Mouse (Mus musculus): ENCODE measurements around the gene Efnb2. TPM values are rescaled to one million over a fixed set of nuclear protein-coding genes. Genes with fewer than 3 reads are reported as not detected.

Efnb2 gene
- polyA plus RNA-seq, 1 experiment from 2014 or later: 21.9 TPM

- Histone ChIP-seq H3K4me2 (replicated peaks) (no peak overlapping the region), H3K27ac (no peak overlapping the region), H3K36me3 (replicated peaks; ENCODE audit: control insufficient read depth, insufficient read depth) (no peaks in the 10 kb centered on the region), H3K9ac (no peak overlapping the region), H3K9me3 (ENCODE audit: control insufficient read depth, low read length) (no peaks in the 10 kb centered on the region), H3K4me3 (replicated peaks; ENCODE audit: low read length) (no peak overlapping the region), H3K4me1 (replicated peaks; ENCODE audit: control insufficient read depth, insufficient read depth, low read length) (no peaks in the 10 kb centered on the region), H3K27me3 (ENCODE audit: control insufficient read depth, insufficient read depth, low read length) (no peaks in the 10 kb centered on the region)
- no peak for ATAC-seq (ENCODE audit: low FRiP score)
- no peak for DNase-seq (ENCODE audit: low spot score)
- 83% methylated on average over 4 of the region's 4 CpGs for WGBS
Observed at GRCm38 (mm10) chr8:8605621-8606020, 55.4 kb downstream of the Efnb2 start.

GRCm38 (mm10) chr8:8603875-8604274 lies 57.2 kb downstream of the Efnb2 start:
- no peak overlapping the region for H3K4me3 ChIP-seq (replicated peaks; ENCODE audit: low read length)
- H3K4me1 ChIP-seq (replicated peaks; ENCODE audit: control insufficient read depth, insufficient read depth, low read length): no peaks in the 10 kb centered on the region
- H3K36me3 ChIP-seq (replicated peaks; ENCODE audit: control insufficient read depth, insufficient read depth): no peaks in the 10 kb centered on the region
- 86% methylated on average over 6 of the region's 6 CpGs for WGBS
- no peak overlapping the region for H3K27ac ChIP-seq
- H3K4me2 ChIP-seq (replicated peaks): no peak overlapping the region
- H3K9me3 ChIP-seq (ENCODE audit: control insufficient read depth, low read length): no peaks in the 10 kb centered on the region
- ATAC-seq (ENCODE audit: low FRiP score): no peak
- no peaks in the 10 kb centered on the region for H3K27me3 ChIP-seq (ENCODE audit: control insufficient read depth, insufficient read depth, low read length)
- H3K9ac ChIP-seq: no peak overlapping the region
- DNase-seq (ENCODE audit: low spot score): no peak

GRCm38 (mm10) chr8:8602616-8603461 lies 58.2 kb downstream of the Efnb2 start:
- H3K4me3 ChIP-seq (replicated peaks; ENCODE audit: low read length): no peak overlapping the region
- H3K4me2 ChIP-seq (replicated peaks): no peak overlapping the region
- no peaks in the 10 kb centered on the region for H3K27me3 ChIP-seq (ENCODE audit: control insufficient read depth, insufficient read depth, low read length)
- no peaks in the 10 kb centered on the region for H3K4me1 ChIP-seq (replicated peaks; ENCODE audit: control insufficient read depth, insufficient read depth, low read length)
- 76% methylated on average over 7 of the region's 7 CpGs for WGBS
- DNase-seq (ENCODE audit: low spot score) (no peak), ATAC-seq (ENCODE audit: low FRiP score) (no peak)
- H3K9ac ChIP-seq: no peak overlapping the region
- H3K27ac ChIP-seq: no peak overlapping the region
- no peaks in the 10 kb centered on the region for H3K36me3 ChIP-seq (replicated peaks; ENCODE audit: control insufficient read depth, insufficient read depth)
- no peaks in the 10 kb centered on the region for H3K9me3 ChIP-seq (ENCODE audit: control insufficient read depth, low read length)

- no peak overlapping the region for H3K27ac ChIP-seq
- 77% methylated on average over 7 of the region's 7 CpGs for WGBS
- no peak overlapping the region for H3K4me3 ChIP-seq (replicated peaks; ENCODE audit: low read length)
- no peaks in the 10 kb centered on the region for H3K9me3 ChIP-seq (ENCODE audit: control insufficient read depth, low read length)
- no peak overlapping the region for H3K9ac ChIP-seq
- no peak for DNase-seq (ENCODE audit: low spot score)
- H3K27me3 ChIP-seq (ENCODE audit: control insufficient read depth, insufficient read depth, low read length): no peaks in the 10 kb centered on the region; the same call in none of the 2 replicates
- ATAC-seq (ENCODE audit: low FRiP score): no peak
- H3K4me1 ChIP-seq (replicated peaks; ENCODE audit: control insufficient read depth, insufficient read depth, low read length): no peaks in the 10 kb centered on the region
- no peaks in the 10 kb centered on the region for H3K36me3 ChIP-seq (replicated peaks; ENCODE audit: control insufficient read depth, insufficient read depth)
- H3K4me2 ChIP-seq (replicated peaks): no peak overlapping the region
Observed at GRCm38 (mm10) chr8:8599931-8600330, 61.1 kb downstream of the Efnb2 start.

- no peak overlapping the region for H3K4me3 ChIP-seq (replicated peaks; ENCODE audit: low read length)
- ATAC-seq (ENCODE audit: low FRiP score) (no peak), DNase-seq (ENCODE audit: low spot score) (no peak)
- no peak overlapping the region for H3K9ac ChIP-seq
- H3K4me2 ChIP-seq (replicated peaks): no peak overlapping the region
- 10% methylated on average over 13 of the region's 13 CpGs for WGBS
- no peak overlapping the region for H3K27ac ChIP-seq
- no peaks in the 10 kb centered on the region; the same call in none of the 2 replicates for H3K27me3 ChIP-seq (ENCODE audit: control insufficient read depth, insufficient read depth, low read length)
- no peaks in the 10 kb centered on the region for H3K9me3 ChIP-seq (ENCODE audit: control insufficient read depth, low read length)
- no peaks in the 10 kb centered on the region for H3K36me3 ChIP-seq (replicated peaks; ENCODE audit: control insufficient read depth, insufficient read depth)
- H3K4me1 ChIP-seq (replicated peaks; ENCODE audit: control insufficient read depth, insufficient read depth, low read length): no peaks in the 10 kb centered on the region
Observed at GRCm38 (mm10) chr8:8597434-8597833, 63.6 kb downstream of the Efnb2 start.

- H3K9me3 ChIP-seq (ENCODE audit: control insufficient read depth, low read length): no peaks in the 10 kb centered on the region
- no peaks in the 10 kb centered on the region for H3K36me3 ChIP-seq (replicated peaks; ENCODE audit: control insufficient read depth, insufficient read depth)
- H3K4me3 ChIP-seq (replicated peaks; ENCODE audit: low read length): no peak overlapping the region
- no peaks in the 10 kb centered on the region; the same call in none of the 2 replicates for H3K27me3 ChIP-seq (ENCODE audit: control insufficient read depth, insufficient read depth, low read length)
- WGBS: 42% methylated on average over 12 of the region's 12 CpGs
- H3K4me1 ChIP-seq (replicated peaks; ENCODE audit: control insufficient read depth, insufficient read depth, low read length): no peaks in the 10 kb centered on the region
- no peak overlapping the region for H3K27ac ChIP-seq
- no peak overlapping the region for H3K9ac ChIP-seq
- ATAC-seq (ENCODE audit: low FRiP score) (no peak), DNase-seq (ENCODE audit: low spot score) (no peak)
- H3K4me2 ChIP-seq (replicated peaks): no peak overlapping the region
Observed at GRCm38 (mm10) chr8:8595831-8596611, 65.0 kb downstream of the Efnb2 start.

- WGBS: 87% methylated on average over 7 of the region's 7 CpGs
- ATAC-seq (ENCODE audit: low FRiP score): no peak
- H3K9me3 ChIP-seq (ENCODE audit: control insufficient read depth, low read length): no peaks in the 10 kb centered on the region
- no peaks in the 10 kb centered on the region; the same call in none of the 2 replicates for H3K27me3 ChIP-seq (ENCODE audit: control insufficient read depth, insufficient read depth, low read length)
- H3K27ac ChIP-seq: no peak overlapping the region
- no peak for DNase-seq (ENCODE audit: low spot score)
- no peak overlapping the region for H3K9ac ChIP-seq
- no peak overlapping the region for H3K4me2 ChIP-seq (replicated peaks)
- no peaks in the 10 kb centered on the region for H3K4me1 ChIP-seq (replicated peaks; ENCODE audit: control insufficient read depth, insufficient read depth, low read length)
- H3K36me3 ChIP-seq (replicated peaks; ENCODE audit: control insufficient read depth, insufficient read depth): no peaks in the 10 kb centered on the region
- H3K4me3 ChIP-seq (replicated peaks; ENCODE audit: low read length): no peak overlapping the region
Observed at GRCm38 (mm10) chr8:8593812-8594211, 67.2 kb downstream of the Efnb2 start.

- DNase-seq (ENCODE audit: low spot score) (no peak), ATAC-seq (ENCODE audit: low FRiP score) (no peak)
- Histone ChIP-seq H3K27me3 (ENCODE audit: control insufficient read depth, insufficient read depth, low read length) (no peaks in the 10 kb centered on the region; the same call in none of the 2 replicates), H3K4me1 (replicated peaks; ENCODE audit: control insufficient read depth, insufficient read depth, low read length) (no peaks in the 10 kb centered on the region), H3K9me3 (ENCODE audit: control insufficient read depth, low read length) (no peaks in the 10 kb centered on the region), H3K36me3 (replicated peaks; ENCODE audit: control insufficient read depth, insufficient read depth) (no peaks in the 10 kb centered on the region), H3K27ac (no peak overlapping the region), H3K4me3 (replicated peaks; ENCODE audit: low read length) (no peak overlapping the region), H3K9ac (no peak overlapping the region), H3K4me2 (replicated peaks) (no peak overlapping the region)
- 96% methylated on average over 6 of the region's 6 CpGs for whole genome bisulfite sequencing
Observed at GRCm38 (mm10) chr8:8593371-8593770, 67.7 kb downstream of the Efnb2 start.

GRCm38 (mm10) chr8:8592331-8592730 lies 68.7 kb downstream of the Efnb2 start:
- Histone ChIP-seq H3K27me3 (ENCODE audit: control insufficient read depth, insufficient read depth, low read length) (no peaks in the 10 kb centered on the region; the same call in none of the 2 replicates), H3K4me3 (replicated peaks; ENCODE audit: low read length) (no peak overlapping the region), H3K9ac (no peak overlapping the region), H3K4me2 (replicated peaks) (no peak overlapping the region), H3K27ac (no peak overlapping the region), H3K36me3 (replicated peaks; ENCODE audit: control insufficient read depth, insufficient read depth) (no peaks in the 10 kb centered on the region), H3K4me1 (replicated peaks; ENCODE audit: control insufficient read depth, insufficient read depth, low read length) (no peaks in the 10 kb centered on the region), H3K9me3 (ENCODE audit: control insufficient read depth, low read length) (no peaks in the 10 kb centered on the region)
- ATAC-seq (ENCODE audit: low FRiP score): no peak
- DNase-seq (ENCODE audit: low spot score): no peak
- 97% methylated on average over 3 of the region's 3 CpGs for WGBS
